In the genomic region with DNA sequence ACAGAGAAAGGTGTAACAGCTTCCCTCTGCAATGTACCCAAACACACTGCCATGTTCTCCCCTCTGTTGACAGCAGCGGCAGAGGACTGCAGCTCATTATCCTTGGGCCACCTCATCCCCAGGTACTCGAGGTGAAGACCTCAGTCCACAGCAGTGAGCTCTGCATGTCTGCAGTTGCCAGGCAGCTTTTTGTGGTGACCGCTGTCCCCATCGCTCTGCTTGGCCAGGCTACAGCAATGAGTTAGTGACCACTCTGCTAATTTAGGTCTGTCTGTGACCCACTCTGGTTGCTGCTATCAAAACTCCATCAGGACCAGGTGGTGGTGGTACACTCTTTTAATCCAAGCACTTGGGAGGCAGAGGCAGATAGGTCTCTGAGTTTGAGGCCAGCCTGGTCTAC, we compare ENCODE assay signal across 24 mouse cellular contexts. TPM values are rescaled to one million over a fixed set of nuclear protein-coding genes. Genes with fewer than 3 reads are reported as not detected.
"Had no signal": no experiment of that assay in that cellular context is flagged by ENCODE, and none has a peak within 500 bp of the region (broad histone marks: within the 10 kb centered on the region; RNA-seq: fewer than 3 reads in every experiment).

No protein-coding gene starts in this region.

- H3K9me3 ChIP-seq: midbrain, embryonic 10.5 days; midbrain, embryonic 12.5 days; neural tube, embryonic 13.5 days; neural tube, embryonic 15.5 days had no signal

- H3K27ac ChIP-seq: midbrain, embryonic 10.5 days; midbrain, embryonic 12.5 days; neural tube, embryonic 13.5 days; neural tube, embryonic 15.5 days had no signal

- DNase-seq: lung, adult 18-20 months; lung, embryonic 14.5 days; lung, postnatal 10 days; lung, postnatal 4 days; midbrain, embryonic 14.5 days; retina, postnatal 1 day; right cerebral cortex, adult 18-20 months; right cerebral cortex, postnatal 25 days; right cerebral cortex, postnatal 4 days; spleen, adult 18-20 months; thymus, adult 18-20 months; thymus, postnatal 14 days; thymus, postnatal 36 days had no signal

- H3K4me3 ChIP-seq: midbrain, embryonic 10.5 days; midbrain, embryonic 12.5 days; myocyte; neural tube, embryonic 13.5 days; neural tube, embryonic 15.5 days had no signal

- H3K4me1 ChIP-seq: midbrain, embryonic 10.5 days; midbrain, embryonic 12.5 days; neural tube, embryonic 13.5 days; neural tube, embryonic 15.5 days had no signal

- H3K36me3 ChIP-seq: midbrain, embryonic 10.5 days; midbrain, embryonic 12.5 days; neural tube, embryonic 13.5 days; neural tube, embryonic 15.5 days had no signal

- H3K27me3 ChIP-seq: midbrain, embryonic 12.5 days; neural tube, embryonic 13.5 days; neural tube, embryonic 15.5 days had no signal

RNA-seq across cellular contexts. Expression of gene Mbl2, which starts 16.6 kb away (rescaled TPM):
- total RNA-seq: megakaryocyte, adult 5-6 weeks; megakaryocyte-erythroid progenitor cell, adult 5-6 weeks had no signal
- polyA plus RNA-seq: lung, embryonic 14.5 days; lung, embryonic 16.5 days; midbrain, embryonic 10.5 days; midbrain, embryonic 12.5 days; midbrain, embryonic 14.5 days; myocyte; neural tube, embryonic 11.5 days; neural tube, embryonic 13.5 days; neural tube, embryonic 15.5 days; stomach, embryonic 14.5 days; stomach, embryonic 16.5 days had no signal

RNA-seq across cellular contexts. Expression of gene Gldc, which starts 41.0 kb away (rescaled TPM):
- total RNA-seq: megakaryocyte, adult 5-6 weeks; megakaryocyte-erythroid progenitor cell, adult 5-6 weeks had no signal
